Mouse (Mus musculus): ENCODE measurements around the gene Rpl22l1.
"Not testable (repeated sequence)": the region's sequence is repeated elsewhere in the genome, so short reads cannot be mapped to it uniquely, and the experiment has no call there.

Rpl22l1 gene

DNA sequence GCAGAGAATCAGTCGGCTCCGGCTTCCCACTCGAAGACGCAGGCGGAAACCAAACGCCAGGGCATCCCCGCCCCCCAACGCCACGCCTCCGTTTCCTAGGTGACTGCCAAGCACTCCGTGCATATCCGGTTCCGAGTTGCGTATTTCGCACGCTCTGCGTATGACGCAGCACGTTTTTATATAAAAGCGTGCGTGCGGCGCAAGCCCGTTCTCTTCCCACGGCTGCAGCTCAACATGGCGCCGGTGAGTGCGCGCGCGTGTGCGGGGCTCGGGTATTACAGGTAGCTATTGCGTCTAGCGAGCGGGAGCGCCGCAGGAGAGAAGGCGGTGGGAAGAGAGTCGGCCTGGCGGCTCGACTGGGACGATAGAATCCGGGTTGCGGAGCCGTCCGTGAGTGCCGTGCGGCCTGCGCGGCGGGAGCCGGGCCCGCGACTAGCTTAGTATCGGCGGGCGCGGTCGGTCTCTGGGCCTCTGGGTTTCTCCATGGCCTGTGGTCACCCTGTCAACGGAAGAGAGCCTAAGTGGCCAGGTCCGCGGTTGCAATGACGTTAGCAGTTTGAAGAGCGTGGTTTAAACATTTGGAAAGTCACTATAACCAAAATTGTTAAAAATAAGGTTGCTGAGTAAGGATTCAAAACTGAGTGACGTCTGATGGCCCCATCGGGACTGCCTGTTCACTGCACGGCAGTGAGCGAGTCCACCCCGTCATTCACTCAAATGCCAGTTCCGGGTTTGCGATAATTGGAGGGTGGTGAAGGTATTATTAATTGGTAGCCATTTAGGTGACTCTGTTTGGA, at the start of gene Rpl22l1:
Rpl22l1 (plus strand) TSS at position 136 of the 797 bp plus-strand sequence.
- DNase-seq: peak; percentile 96

DNA sequence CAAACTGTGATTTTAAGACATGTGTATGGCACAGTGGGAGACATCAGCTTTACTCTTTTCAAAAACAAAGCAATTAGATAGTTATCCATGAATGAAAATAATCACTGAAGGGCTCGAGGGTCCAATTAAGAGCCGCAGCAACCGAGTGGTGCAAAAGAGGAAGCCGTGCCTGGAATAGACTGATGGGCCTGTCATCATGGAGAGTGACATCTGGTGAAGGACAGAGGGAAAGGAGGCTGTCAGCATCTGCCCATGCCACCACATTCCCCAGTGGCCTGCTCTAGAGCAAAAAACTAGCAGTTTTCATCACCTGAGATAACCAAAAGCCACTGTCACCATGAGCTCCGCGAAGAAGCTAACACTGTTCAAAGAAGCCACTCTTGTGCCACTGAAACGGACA, 49.8 kb upstream of the Rpl22l1 start:
- no peak for DNase-seq

DNA sequence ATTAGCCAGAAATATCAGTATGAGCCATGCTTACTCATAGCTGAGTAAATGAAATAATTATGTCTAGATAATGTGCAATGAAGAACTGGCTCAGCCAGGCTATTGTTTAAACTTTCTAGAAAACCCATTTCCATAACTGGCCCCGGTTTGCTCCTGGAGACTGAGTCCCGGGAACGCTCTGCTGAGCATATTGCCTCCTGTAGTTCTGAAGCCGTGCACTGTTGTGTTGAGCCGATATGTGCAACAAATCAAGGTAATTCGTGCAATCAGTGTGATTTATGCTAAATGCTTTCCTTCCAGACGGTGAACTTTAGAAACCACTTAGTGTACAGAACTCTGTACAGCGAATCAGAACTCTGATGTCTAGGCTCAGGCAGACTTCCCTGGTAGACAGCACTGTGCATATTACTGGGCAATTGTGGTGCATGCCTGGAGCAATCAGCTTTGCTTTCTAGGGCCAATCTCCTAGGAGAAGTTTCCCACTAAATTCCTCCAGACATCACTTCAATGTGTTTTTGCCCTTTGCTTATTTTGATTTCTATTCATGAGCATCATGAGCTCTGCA, 43.9 kb upstream of the Rpl22l1 start:
- no peak for DNase-seq

DNA sequence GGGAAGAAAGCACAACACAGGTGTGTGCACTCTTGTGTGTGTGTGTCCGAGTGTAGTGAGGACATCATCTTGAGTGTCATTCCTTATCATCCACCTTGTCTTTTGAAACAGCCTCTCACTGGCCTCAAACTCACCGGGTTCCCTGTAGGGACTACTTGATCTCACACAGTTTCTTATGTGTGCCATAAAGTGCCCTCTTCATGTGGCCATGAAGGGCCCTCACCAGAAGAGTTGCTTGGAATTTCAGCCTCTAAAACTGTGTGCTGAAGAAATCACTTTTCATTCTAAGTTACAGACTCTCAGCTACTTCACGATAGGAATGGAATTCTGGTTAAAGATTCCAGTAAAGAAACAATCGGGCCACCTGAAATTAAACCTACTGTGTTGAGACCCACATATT, 38.3 kb upstream of the Rpl22l1 start:
- DNase-seq: no peak

DNA sequence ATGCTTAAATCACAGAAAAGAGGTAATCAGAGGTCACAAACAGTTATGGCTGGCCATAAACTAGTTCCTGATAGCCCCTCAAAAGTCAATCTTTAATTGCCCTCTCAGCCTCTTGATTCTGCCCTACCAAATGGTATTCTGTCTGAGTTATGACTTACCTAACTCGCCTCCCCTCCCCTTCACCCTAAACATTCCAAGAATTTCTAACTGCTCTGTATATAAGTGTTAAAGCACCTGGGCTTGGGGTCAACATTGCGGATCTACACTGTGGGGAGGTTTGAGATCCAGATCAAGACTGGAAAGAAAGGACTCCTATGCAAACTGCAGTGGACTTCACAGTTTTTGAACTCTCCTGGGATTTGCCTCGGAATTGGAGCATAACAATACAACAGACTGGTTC, 37.0 kb upstream of the Rpl22l1 start:
- no peak for DNase-seq

DNA sequence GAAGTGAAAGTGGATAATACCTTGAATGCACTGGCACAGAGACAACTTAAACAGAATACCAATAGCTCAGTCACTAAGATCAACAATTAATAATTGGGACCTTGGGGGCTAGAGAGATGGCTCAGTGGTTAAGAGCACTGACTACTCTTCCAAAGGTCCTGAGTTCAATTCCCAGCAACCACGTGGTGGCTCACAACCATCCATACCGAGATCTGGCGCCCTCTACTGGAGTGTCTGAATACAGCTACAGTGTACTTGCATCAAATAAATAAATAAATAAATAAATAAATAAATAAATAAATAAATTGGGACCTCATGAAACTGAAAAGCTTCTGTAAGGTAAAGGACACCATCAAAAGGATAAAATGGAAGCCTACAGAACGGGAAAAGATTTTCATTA, 32.3 kb upstream of the Rpl22l1 start:
- DNase-seq: not testable (repeated sequence)

DNA sequence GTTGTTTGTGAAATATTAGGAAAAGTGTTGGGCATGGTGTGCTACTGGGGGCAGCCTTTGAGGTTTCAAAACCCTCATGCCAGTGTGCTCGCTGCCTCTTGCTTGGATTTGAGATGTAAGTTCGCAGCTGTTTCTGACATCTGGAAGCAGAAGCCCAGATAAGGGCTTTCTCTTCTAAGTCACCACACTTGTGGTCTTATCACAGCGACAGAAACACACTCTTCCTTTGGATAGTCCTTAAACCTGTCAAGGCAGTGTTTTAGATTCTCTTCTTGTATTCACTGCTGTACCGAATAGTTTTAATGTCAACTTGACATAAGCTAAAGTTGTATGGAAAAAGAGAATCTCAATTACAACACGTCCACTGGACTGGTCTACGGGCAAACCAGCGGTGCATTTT, 29.9 kb upstream of the Rpl22l1 start:
- no peak for DNase-seq

DNA sequence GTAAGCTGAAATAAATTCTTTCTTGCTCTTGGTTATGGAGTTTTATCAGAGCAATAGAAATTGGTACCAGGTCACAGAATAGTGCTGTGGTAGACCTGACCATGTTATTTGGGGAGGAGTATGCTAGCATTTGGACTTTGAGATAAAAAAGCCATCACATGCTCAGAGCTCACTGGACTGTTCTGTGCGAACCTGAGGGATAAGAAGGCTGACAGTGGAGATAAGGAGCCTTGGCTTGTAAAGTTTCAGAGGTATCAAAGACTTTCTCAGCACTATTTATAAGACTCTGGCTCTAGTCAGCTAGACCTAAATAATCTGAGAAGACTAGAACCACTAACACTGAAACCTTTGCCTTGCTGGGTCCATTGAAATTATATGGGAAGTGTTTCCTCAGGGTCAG, 29.3 kb upstream of the Rpl22l1 start:
- no peak for DNase-seq

DNA sequence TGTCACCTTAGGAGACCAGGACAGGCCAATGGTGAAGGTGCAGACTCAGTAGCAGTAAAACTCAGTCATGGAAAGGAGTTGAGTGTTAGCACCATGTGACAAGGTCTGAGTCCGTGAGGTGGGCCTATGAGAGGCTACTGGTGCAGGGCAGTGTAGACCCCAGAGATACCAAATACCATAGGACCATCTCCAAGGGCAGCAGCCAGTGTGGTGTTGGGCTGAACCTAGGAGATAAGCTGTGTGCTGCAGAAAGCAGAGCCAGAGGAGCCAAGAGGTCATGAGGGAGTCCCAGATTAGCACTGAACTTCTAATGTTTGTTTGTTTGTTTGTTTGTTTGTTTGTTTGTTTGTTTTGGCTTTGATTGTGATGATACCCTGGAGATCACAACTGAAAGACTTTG, 28.7 kb upstream of the Rpl22l1 start:
- DNase-seq: no peak

DNA sequence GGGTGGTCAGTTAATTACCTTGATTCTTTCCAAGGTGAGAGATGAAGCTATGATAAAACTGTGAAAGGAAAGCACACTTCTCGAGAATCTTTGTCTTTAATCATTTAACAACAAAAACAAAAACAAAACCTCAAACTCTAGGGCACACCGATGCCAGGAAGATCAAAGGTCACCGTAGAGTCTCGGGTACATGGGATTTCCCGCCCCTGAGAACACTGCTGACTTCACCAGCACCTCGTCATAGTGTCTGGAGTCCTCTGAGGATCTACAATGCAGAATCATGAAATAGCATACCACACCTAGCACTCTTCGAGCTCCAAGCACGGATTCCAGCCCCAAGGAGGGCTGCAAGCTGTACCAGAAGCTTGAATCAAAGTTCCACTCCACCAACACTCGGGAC, 24.7 kb upstream of the Rpl22l1 start:
- DNase-seq: no peak

DNA sequence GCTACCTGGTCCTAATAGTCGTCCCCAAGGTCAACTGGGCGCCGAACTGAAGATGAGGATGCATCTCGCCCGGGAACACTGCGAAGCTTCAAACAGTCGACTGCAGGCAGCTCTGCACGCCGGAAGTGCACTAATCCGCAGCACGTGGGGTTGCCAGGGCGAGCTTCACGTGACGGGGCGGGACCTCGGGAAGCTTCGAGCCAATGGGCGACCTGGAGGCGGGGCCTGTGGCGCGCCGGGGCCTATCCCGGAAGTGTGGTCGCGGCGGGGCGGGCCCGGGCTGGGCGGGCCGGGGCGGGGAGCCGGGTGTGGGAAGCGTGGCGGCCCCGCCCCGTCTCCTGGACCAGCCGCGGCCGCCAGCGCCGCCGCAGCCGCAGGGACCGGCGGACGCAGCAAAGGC, 24.2 kb upstream of the Rpl22l1 start, which contains the start of gene Eif5a2:
Eif5a2 (plus strand) TSS at position 283 of the 400 bp plus-strand sequence.
- DNase-seq: peak; percentile 95

DNA sequence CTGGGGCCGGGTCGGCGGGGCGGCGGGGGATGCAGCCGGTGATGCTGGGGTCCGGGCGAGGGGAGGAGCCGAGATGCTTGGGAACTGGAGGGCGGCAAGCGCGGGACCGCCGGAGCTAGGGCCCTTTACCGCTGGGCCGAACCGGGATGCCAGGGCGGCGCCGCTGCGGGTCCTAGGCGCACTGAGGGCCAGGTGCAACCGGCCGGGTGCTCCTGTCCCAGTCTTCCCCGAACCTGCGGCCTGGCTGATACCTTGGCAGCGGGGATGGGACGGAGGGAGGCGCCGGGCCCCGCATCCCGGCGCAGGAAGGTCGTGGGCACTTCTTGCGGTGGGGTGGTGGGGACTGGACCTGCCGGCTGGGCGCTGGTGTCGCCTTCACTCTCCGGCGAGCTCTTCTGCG, 23.8 kb upstream of the Rpl22l1 start:
- DNase-seq: no peak

DNA sequence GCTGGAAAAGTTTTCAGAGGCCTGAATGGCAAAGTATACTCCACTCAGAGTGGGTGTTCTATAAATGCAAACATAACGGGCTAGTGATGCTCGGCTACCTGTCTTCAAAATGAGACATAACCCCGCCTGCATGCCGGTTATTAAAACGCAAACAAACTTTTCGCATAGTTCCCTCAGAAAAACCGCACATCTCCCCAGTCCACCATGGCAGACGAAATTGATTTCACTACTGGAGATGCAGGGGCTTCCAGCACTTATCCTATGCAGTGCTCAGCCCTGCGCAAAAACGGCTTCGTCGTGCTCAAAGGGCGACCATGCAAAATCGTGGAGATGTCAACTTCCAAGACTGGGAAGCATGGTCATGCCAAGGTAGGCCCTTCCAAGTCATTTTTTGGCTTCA, 23.4 kb upstream of the Rpl22l1 start:
- no peak for DNase-seq

DNA sequence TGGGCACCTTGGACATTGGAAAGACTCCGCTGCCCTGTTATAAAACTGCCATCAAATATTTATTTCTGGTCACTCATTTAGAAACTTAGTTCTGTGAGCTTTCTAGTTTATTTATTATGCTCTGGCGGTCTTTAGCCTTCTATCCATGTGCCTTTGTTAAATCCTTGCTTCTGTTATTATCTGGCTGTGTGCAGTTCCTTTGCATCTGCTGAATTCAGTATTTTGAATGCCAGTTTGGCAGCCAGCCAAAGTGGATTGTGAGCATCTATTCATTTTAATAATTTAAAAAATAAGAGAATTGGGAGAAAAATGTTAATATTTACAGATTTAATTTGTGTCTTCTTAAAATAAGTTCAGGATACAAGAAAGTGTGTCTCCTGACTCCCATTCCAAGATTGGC, 21.1 kb upstream of the Rpl22l1 start:
- peak; percentile 26 for DNase-seq

DNA sequence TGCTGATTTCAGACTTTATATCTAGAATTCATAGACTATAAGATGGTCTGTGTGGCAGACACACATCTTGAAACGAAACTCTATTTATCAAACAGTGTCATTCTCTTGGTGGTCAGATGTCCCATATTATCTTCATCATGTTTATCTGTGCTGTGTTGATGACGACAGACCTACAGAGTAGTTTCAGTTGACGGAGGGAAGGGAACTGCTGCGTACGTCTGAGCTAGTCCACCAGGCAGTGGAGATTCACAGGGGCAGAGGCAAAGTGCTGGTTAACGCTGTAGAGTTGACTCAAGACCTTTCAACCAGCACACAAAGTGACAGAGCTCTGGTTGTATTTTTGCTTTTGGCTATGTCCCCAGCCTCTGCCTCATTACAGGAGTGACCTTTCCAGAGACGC, 10.4 kb upstream of the Rpl22l1 start:
- DNase-seq: no peak

DNA sequence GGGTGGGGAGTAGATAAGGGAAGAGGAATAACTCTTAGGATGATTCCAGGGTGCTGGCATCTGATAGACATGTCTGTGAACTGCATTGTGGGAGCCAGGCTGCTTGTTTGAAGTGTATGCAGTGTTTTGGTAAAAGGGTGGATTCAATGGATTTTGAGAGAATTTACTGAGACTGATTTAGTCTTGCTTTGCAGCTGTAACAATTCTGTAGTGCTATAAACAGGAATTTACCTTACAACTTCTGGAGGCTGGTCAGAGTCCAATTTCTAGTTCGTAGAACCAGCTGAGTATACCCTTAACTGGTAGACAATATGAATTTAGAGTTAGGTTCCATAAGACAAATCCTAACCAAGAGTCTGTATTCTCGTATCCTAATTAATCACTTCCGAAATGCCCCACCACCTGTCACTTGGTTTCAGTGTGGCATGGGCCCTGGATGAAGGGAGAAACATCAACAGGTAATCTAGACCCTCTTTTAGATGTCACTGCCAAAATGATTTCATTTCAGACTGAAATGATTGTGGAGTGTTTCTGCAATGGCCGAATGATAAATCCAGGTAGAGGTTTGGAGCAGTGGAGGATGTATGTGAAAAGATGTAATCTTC, 2.9 kb downstream of the Rpl22l1 start:
- DNase-seq: no peak

DNA sequence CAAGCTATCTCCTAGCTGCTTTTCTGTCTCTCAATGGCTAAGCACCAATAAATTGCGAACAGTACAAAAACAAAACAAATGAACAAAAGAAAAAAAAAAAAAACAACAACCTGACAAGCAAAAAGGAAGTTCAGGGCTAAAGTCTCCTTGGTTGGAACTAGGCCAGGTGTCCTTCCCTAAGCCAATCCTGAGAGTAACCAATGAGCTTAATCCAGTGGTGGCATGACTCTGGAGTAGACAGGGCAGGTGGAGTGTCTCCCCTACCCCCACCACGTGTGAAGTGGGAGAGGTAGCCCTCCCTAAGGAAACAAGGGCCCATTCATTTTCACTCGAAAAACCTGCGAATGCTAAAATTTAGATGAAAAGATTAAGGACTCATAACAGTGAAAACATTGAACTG, 6.2 kb downstream of the Rpl22l1 start:
- DNase-seq: no peak

DNA sequence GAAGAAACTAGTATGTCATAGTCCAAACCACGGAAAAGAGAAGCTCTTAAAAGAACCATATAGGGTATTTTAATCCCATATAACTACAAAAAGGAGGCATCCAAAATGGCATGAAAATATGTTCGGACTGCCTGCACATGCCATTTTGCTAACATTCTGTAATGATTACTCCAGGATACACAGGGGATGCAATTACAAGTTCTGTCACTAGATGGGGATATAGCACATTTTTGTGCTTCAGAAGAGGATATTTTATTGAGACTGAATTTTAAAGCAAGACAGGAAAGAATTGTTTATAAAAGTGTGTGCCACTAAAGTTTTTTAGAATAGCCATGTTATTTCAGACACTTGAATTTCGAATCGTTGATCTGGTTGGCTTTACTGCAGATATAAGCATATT, 9.1 kb downstream of the Rpl22l1 start:
- DNase-seq: no peak

DNA sequence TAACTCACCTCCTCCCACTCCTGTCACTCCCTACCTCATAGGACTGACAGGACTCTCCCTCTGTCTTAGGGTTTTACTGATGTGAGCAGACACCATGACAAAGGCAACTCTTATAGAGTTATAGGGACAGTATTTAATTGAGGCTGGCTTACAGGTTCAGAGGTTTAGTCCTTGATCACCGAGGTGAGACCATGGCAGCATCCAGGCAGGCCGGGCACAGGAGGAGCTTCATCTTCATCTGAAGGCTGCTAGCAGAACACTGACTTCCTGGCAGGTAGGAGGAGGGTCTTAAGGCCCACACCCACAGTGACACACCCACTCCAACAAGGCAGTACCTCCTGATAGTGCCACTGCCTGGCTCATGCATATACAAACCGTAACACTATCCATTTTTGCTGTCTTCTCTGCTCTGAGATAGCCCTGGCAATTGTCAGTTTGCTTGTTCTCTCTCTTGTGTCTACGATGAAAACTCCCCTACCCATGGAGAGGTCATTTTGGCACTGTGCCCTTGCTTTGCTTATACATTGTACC, 10.8 kb downstream of the Rpl22l1 start:
- no peak for DNase-seq

DNA sequence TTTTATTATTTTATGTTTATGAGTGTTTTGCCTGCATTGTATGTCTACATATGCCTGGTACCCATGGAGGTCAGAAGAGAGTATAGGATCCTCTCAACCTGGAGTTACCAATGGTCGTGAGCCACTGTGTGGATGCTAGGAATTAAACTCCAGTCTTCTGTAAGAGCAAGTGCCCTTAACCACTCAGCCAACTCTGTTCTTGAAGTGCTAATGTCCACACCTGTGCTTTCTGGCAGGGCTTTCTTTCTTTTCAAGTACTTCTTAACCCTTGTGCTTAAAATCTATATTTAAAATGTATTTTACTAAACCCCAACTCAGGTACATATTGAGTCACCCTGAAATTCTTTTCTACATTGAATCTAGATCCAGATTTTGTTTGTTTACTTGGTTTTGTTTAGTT, 21.0 kb downstream of the Rpl22l1 start:
- no peak for DNase-seq

DNA sequence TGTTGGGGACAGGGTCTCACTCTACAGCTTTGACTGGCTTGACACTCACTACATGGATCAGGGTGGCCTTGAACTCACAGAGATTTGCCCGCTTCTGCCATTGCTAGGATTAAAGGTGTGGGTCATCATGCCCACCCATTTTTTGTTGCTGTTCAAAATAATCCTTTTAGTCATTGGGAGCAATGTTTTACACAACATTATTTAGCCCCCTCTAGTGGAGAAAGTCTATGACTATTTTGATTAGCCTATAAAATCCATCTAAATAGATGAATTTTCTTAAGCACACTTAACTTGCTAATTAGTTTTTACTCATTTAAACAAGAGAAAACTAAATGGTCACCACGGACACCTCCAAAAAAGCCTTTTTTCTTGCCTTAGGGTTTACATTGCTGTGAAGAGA, 22.4 kb downstream of the Rpl22l1 start:
- DNase-seq: no peak

DNA sequence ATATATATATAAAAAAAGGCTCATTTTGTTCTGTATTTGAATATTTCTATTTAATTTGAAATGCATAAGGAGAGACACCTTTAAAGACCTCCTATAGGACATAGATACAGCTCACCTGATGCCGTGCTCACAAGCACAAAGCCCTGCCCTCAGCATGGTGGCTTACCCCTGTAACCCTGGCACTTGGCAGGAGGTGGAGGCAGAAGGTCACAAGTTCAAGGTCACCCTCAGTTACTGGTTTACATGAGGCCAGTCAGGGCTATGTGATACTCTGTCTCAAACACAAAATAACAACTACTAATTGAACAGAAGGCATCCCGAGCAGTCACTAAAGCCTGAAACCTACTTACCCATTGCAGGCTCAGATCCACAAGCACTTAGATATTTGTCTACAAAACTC, 24.2 kb downstream of the Rpl22l1 start:
- DNase-seq: no peak

DNA sequence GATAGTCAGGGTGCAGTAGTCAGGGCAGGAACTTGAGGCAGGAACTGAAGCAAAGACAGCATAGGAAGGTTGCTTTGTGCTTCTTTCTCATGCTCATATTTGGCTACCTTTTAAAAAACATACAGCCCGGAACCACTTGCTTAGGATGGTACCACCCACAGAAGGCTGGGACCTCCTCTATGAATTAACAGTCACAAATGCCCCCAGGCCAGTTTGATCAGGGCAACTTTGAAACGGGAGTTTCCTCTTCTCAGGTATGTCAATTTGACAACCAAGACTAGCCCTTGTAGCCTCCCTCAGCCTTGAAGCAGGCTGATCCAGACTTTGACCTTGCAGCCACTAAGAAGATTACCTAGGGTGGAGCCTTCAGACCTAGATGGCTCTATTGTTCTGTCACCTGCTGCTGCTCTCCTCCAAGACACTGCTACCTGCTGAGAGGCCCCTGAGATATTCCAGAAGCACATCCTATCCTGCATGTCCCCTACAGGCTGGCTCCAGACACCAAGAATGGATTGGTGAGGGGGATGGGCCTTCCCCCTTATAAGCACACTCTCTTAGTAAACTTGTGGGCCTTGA, 31.6 kb downstream of the Rpl22l1 start:
- no peak for DNase-seq

Data from right cerebral cortex, postnatal 4 days (tissue).